Mouse (Mus musculus): ENCODE measurements at regions not wholly inside any gene's neighbourhood (a gene's known extent, or its start where the extent isn't known, plus 50 kb on each side); places are given as distances from the start of the nearest gene placed in this dataset.

GRCm38 (mm10) chr12:58619508-58620310, 350.6 kb upstream of the Clec14a start:
- in situ Hi-C loops (cut with MboI; ENCODE audit: low sequenced_read_pairs in 2 of 2, unreplicated experiment in 2 of 2): no loop called here
- DNase-seq (ENCODE audit: low read depth, low spot score): no peak
- no peaks in the 10 kb centered on the region for H3K36me3 ChIP-seq (ENCODE audit: control insufficient read depth, insufficient read depth, low read length, poor library complexity, severe bottlenecking)
- H3K4me3 ChIP-seq (ENCODE audit: insufficient read depth in 1 of 2, low read depth in 1 of 2, low read length in 2 of 2, poor library complexity in 1 of 2, severe bottlenecking in 1 of 2): no peak overlapping the region
- H3K9me3 ChIP-seq (ENCODE audit: control insufficient read depth, insufficient read depth, low read depth, low read length): no peaks in the 10 kb centered on the region
- H3K9ac ChIP-seq (ENCODE audit: insufficient read depth, low read depth, low read length, poor library complexity, severe bottlenecking): no peak overlapping the region
- H3K27ac ChIP-seq (ENCODE audit: insufficient read depth, low read depth, low read length, poor library complexity, severe bottlenecking): no peak overlapping the region
- TF ChIP-seq CHD2 (IDR thresholded peaks at IDR 0.05; ENCODE audit: low read depth, low read length): no peak
- TF ChIP-seq ZC3H11A (IDR thresholded peaks at IDR 0.05; ENCODE audit: borderline replicate concordance, low read depth, low read length): no peak
- TF ChIP-seq MAFK (IDR thresholded peaks at IDR 0.05; ENCODE audit: insufficient read depth, low read depth, low read length): no peak
- TF ChIP-seq HCFC1 (IDR thresholded peaks at IDR 0.05; ENCODE audit: borderline replicate concordance, insufficient read depth, low read length): no peak
- TF ChIP-seq ZNF384 (IDR thresholded peaks at IDR 0.05; ENCODE audit: low read depth, low read length): no peak
- no peaks in the 10 kb centered on the region for H3K4me1 ChIP-seq (ENCODE audit: control insufficient read depth in 2 of 2, insufficient read depth in 2 of 2, low read length in 2 of 2, poor library complexity in 1 of 2)

DNA sequence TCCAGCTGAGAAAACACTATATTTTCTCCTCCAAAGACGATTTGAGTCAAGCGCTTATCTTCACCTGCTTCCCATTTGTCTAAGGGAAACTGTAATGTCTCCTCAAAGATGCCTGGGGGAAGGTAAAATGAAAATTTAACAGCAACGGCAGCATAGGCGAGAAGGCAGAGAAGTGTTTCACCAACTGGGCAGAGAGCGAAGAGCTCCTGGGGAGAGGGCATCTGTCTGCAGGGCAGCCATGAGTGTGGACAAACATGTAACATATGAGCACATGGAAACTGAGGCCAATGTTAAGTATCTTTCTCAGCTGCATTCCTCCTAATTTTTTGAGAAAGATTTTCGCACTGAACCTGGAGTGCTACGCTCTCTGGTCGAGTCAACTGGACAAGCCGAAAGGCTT, 325.7 kb upstream of the Clec14a start:
- no peaks in the 10 kb centered on the region for H3K4me1 ChIP-seq (ENCODE audit: control insufficient read depth in 2 of 2, insufficient read depth in 2 of 2, low read length in 2 of 2, poor library complexity in 1 of 2)
- no peak for TF ChIP-seq HCFC1 (IDR thresholded peaks at IDR 0.05; ENCODE audit: borderline replicate concordance, insufficient read depth, low read length)
- no peak for TF ChIP-seq MAFK (IDR thresholded peaks at IDR 0.05; ENCODE audit: insufficient read depth, low read depth, low read length)
- no peak for TF ChIP-seq CHD2 (IDR thresholded peaks at IDR 0.05; ENCODE audit: low read depth, low read length)
- TF ChIP-seq ZC3H11A (IDR thresholded peaks at IDR 0.05; ENCODE audit: borderline replicate concordance, low read depth, low read length): no peak
- no peak for TF ChIP-seq ZNF384 (IDR thresholded peaks at IDR 0.05; ENCODE audit: low read depth, low read length)

DNA sequence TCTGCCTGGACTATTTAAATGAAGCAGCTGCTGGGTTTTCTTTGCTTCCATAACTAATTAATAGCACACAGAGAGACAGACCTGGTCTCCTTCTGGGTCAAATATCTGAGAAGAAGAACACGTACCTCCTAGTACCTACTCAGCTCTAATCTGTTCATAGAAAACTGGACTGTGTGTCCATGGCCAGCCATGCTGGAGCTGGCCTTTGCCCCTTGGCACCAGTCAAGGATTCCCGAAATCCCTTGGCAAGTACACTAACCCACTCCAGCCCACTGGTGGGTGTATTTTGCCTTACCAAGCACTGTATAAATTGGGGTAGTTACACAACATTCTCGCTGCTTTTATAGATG, 322.4 kb upstream of the Clec14a start:
- TF ChIP-seq ZNF384 (IDR thresholded peaks at IDR 0.05; ENCODE audit: low read depth, low read length): no peak
- no peak for TF ChIP-seq CHD2 (IDR thresholded peaks at IDR 0.05; ENCODE audit: low read depth, low read length)
- no peak for TF ChIP-seq ZC3H11A (IDR thresholded peaks at IDR 0.05; ENCODE audit: borderline replicate concordance, low read depth, low read length)
- TF ChIP-seq MAFK (IDR thresholded peaks at IDR 0.05; ENCODE audit: insufficient read depth, low read depth, low read length): no peak
- no peak for TF ChIP-seq HCFC1 (IDR thresholded peaks at IDR 0.05; ENCODE audit: borderline replicate concordance, insufficient read depth, low read length)
- Histone ChIP-seq H3K4me1 (ENCODE audit: control insufficient read depth in 2 of 2, insufficient read depth in 2 of 2, low read length in 2 of 2, poor library complexity in 1 of 2) (no peaks in the 10 kb centered on the region), H3K9ac (ENCODE audit: insufficient read depth, low read depth, low read length, poor library complexity, severe bottlenecking) (no peak overlapping the region), H3K9me3 (ENCODE audit: control insufficient read depth, insufficient read depth, low read depth, low read length) (no peaks in the 10 kb centered on the region), H3K27ac (ENCODE audit: insufficient read depth, low read depth, low read length, poor library complexity, severe bottlenecking) (no peak overlapping the region), H3K36me3 (ENCODE audit: control insufficient read depth, insufficient read depth, low read length, poor library complexity, severe bottlenecking) (no peaks in the 10 kb centered on the region), H3K4me3 (ENCODE audit: insufficient read depth in 1 of 2, low read depth in 1 of 2, low read length in 2 of 2, poor library complexity in 1 of 2, severe bottlenecking in 1 of 2) (no peak overlapping the region)
- in situ Hi-C loops (cut with MboI; ENCODE audit: low sequenced_read_pairs in 2 of 2, unreplicated experiment in 2 of 2): no loop called here
- DNase-seq (ENCODE audit: low read depth, low spot score): no peak

More for the DNA sequence above, 325.7 kb upstream of the Clec14a start:
- no peak for DNase-seq (ENCODE audit: low read depth, low spot score)
- no peak overlapping the region for H3K4me3 ChIP-seq (ENCODE audit: insufficient read depth in 1 of 2, low read depth in 1 of 2, low read length in 2 of 2, poor library complexity in 1 of 2, severe bottlenecking in 1 of 2)
- no peak overlapping the region for H3K9ac ChIP-seq (ENCODE audit: insufficient read depth, low read depth, low read length, poor library complexity, severe bottlenecking)
- in situ Hi-C loops (cut with MboI; ENCODE audit: low sequenced_read_pairs in 2 of 2, unreplicated experiment in 2 of 2): no loop called here
- no peaks in the 10 kb centered on the region for H3K36me3 ChIP-seq (ENCODE audit: control insufficient read depth, insufficient read depth, low read length, poor library complexity, severe bottlenecking)
- H3K27ac ChIP-seq (ENCODE audit: insufficient read depth, low read depth, low read length, poor library complexity, severe bottlenecking): no peak overlapping the region
- H3K9me3 ChIP-seq (ENCODE audit: control insufficient read depth, insufficient read depth, low read depth, low read length): no peaks in the 10 kb centered on the region

GRCm38 (mm10) chr12:58590547-58591479, 321.7 kb upstream of the Clec14a start:
- no peak for DNase-seq (ENCODE audit: low read depth, low spot score)
- in situ Hi-C loops (cut with MboI; ENCODE audit: low sequenced_read_pairs in 2 of 2, unreplicated experiment in 2 of 2): no loop called here
- Histone ChIP-seq H3K4me1 (ENCODE audit: control insufficient read depth in 2 of 2, insufficient read depth in 2 of 2, low read length in 2 of 2, poor library complexity in 1 of 2) (no peaks in the 10 kb centered on the region), H3K9ac (ENCODE audit: insufficient read depth, low read depth, low read length, poor library complexity, severe bottlenecking) (no peak overlapping the region), H3K4me3 (ENCODE audit: insufficient read depth in 1 of 2, low read depth in 1 of 2, low read length in 2 of 2, poor library complexity in 1 of 2, severe bottlenecking in 1 of 2) (no peak overlapping the region), H3K36me3 (ENCODE audit: control insufficient read depth, insufficient read depth, low read length, poor library complexity, severe bottlenecking) (no peaks in the 10 kb centered on the region), H3K27ac (ENCODE audit: insufficient read depth, low read depth, low read length, poor library complexity, severe bottlenecking) (no peak overlapping the region), H3K9me3 (ENCODE audit: control insufficient read depth, insufficient read depth, low read depth, low read length) (no peaks in the 10 kb centered on the region)
- TF ChIP-seq CHD2 (IDR thresholded peaks at IDR 0.05; ENCODE audit: low read depth, low read length) (no peak), MAFK (IDR thresholded peaks at IDR 0.05; ENCODE audit: insufficient read depth, low read depth, low read length) (no peak), ZNF384 (IDR thresholded peaks at IDR 0.05; ENCODE audit: low read depth, low read length) (no peak), HCFC1 (IDR thresholded peaks at IDR 0.05; ENCODE audit: borderline replicate concordance, insufficient read depth, low read length) (no peak), ZC3H11A (IDR thresholded peaks at IDR 0.05; ENCODE audit: borderline replicate concordance, low read depth, low read length) (no peak)
